Mouse (Mus musculus): ENCODE measurements at regions not wholly inside any gene's neighbourhood (a gene's known extent, or its start where the extent isn't known, plus 50 kb on each side); places are given as distances from the start of the nearest gene placed in this dataset.
A peak's percentile ranks its signal among the peaks of the same experiment; 100 is the strongest.
"Not testable (repeated sequence)": the region's sequence is repeated elsewhere in the genome, so short reads cannot be mapped to it uniquely, and the experiment has no call there.

- DNase-seq (ENCODE audit: low read depth, low spot score), result no peak
Observed at GRCm38 (mm10) chr3:37835135-37835534, 110.8 kb upstream of the Gm5148 start.

GRCm38 (mm10) chr3:37834626-37835025 lies 110.3 kb upstream of the Gm5148 start:
- no peak for DNase-seq (ENCODE audit: low read depth, low spot score)

- no peak for DNase-seq (ENCODE audit: low read depth, low spot score)
Observed at GRCm38 (mm10) chr3:37833387-37833786, 109.1 kb upstream of the Gm5148 start.

GRCm38 (mm10) chr3:37827546-37827945 lies 103.3 kb upstream of the Gm5148 start:
- no peak for DNase-seq (ENCODE audit: low read depth, low spot score)

GRCm38 (mm10) chr3:37825602-37826001 lies 101.3 kb upstream of the Gm5148 start:
- DNase-seq (ENCODE audit: low read depth, low spot score), result no peak

- DNase-seq (ENCODE audit: low read depth, low spot score), result no peak
Observed at GRCm38 (mm10) chr3:37824681-37825080, 100.4 kb upstream of the Gm5148 start.

GRCm38 (mm10) chr3:37819503-37819902 lies 95.2 kb upstream of the Gm5148 start:
- DNase-seq (ENCODE audit: low read depth, low spot score), result no peak

- no peak for DNase-seq (ENCODE audit: low read depth, low spot score)
Observed at GRCm38 (mm10) chr3:37817434-37817805, 93.1 kb upstream of the Gm5148 start.

- DNase-seq (ENCODE audit: low read depth, low spot score), result peak; percentile 7
Observed at GRCm38 (mm10) chr3:37816781-37817433, 92.6 kb upstream of the Gm5148 start.

GRCm38 (mm10) chr3:37815771-37816170 lies 91.5 kb upstream of the Gm5148 start:
- no peak for DNase-seq (ENCODE audit: low read depth, low spot score)

GRCm38 (mm10) chr3:37812936-37813335 lies 88.6 kb upstream of the Gm5148 start:
- DNase-seq (ENCODE audit: low read depth, low spot score), result no peak

- no peak for DNase-seq (ENCODE audit: low read depth, low spot score)
Observed at GRCm38 (mm10) chr3:37811429-37811828, 87.1 kb upstream of the Gm5148 start.

- DNase-seq (ENCODE audit: low read depth, low spot score), result no peak
Observed at GRCm38 (mm10) chr3:37810763-37811162, 86.5 kb upstream of the Gm5148 start.

GRCm38 (mm10) chr3:37805805-37806148 lies 81.5 kb upstream of the Gm5148 start:
- no peak for DNase-seq (ENCODE audit: low read depth, low spot score)

- DNase-seq (ENCODE audit: low read depth, low spot score), result no peak
Observed at GRCm38 (mm10) chr3:37804941-37805804, 80.9 kb upstream of the Gm5148 start.

GRCm38 (mm10) chr3:37804261-37804660 lies 80.0 kb upstream of the Gm5148 start:
- DNase-seq (ENCODE audit: low read depth, low spot score), result no peak

- DNase-seq (ENCODE audit: low read depth, low spot score), result not testable (repeated sequence)
Observed at GRCm38 (mm10) chr3:37803781-37804180, 79.5 kb upstream of the Gm5148 start.

GRCm38 (mm10) chr3:37801551-37801950 lies 77.3 kb upstream of the Gm5148 start:
- DNase-seq (ENCODE audit: low read depth, low spot score), result no peak

GRCm38 (mm10) chr3:37799809-37800208 lies 75.5 kb upstream of the Gm5148 start:
- DNase-seq (ENCODE audit: low read depth, low spot score), result no peak

- DNase-seq (ENCODE audit: low read depth, low spot score), result no peak
Observed at GRCm38 (mm10) chr3:37789711-37790110, 65.4 kb upstream of the Gm5148 start.

GRCm38 (mm10) chr3:37789143-37789697 lies 64.9 kb upstream of the Gm5148 start:
- no peak for DNase-seq (ENCODE audit: low read depth, low spot score)

GRCm38 (mm10) chr3:37788366-37788765 lies 64.1 kb upstream of the Gm5148 start:
- DNase-seq (ENCODE audit: low read depth, low spot score), result no peak

- no peak for DNase-seq (ENCODE audit: low read depth, low spot score)
Observed at GRCm38 (mm10) chr3:37786792-37787191, 62.5 kb upstream of the Gm5148 start.
